Mouse (Mus musculus) adrenal gland, postnatal 36 days (tissue): ENCODE measurements around the gene Prtg. TPM values are rescaled to one million over a fixed set of nuclear protein-coding genes. Genes with fewer than 3 reads are reported as not detected.

Source experiments
- total RNA-seq, 2 experiments: library from RNA; stranded (reverse); gene quantifications; 2 replicates each; pipeline ENCODE4 v1.2.3; 2021

The Prtg gene
- total RNA-seq, 2 experiments from 2014 or later = 0.17 to 0.33 TPM

Other genes with a start within 250 kb of the Prtg start
- 100 to 1,000 TPM; 431 to 435 TPM for gene Nedd4, start 144.5 kb upstream of the Prtg start, total RNA-seq
- 1 to 10 TPM; 3.7 to 4.3 TPM for gene Pygo1, start 118.8 kb downstream of the Prtg start, total RNA-seq
- gene Dyx1c1, start 151.9 kb downstream of the Prtg start, total RNA-seq = 1 to 10 TPM in 1 of 2 experiments, under 1 TPM in 1; 0.96 to 1.3 TPM
- not detected for gene Gm44503, start 152.0 kb downstream of the Prtg start, total RNA-seq
- 10 to 100 TPM; 17.8 to 18.6 TPM for gene Ccpg1os, start 178.5 kb downstream of the Prtg start, total RNA-seq
- 100 to 1,000 TPM; 125 to 146 TPM for gene Ccpg1, start 178.6 kb downstream of the Prtg start, total RNA-seq
- 10 to 100 TPM; 12.2 to 15.5 TPM for gene Pigb, start 233.5 kb downstream of the Prtg start, total RNA-seq
- gene Rab27a, start 238.0 kb downstream of the Prtg start, total RNA-seq = 10 to 100 TPM; 23.2 to 35.5 TPM